Mouse (Mus musculus): ENCODE data around the gene Plvap. TPM values are rescaled to one million over a fixed set of nuclear protein-coding genes. Genes with fewer than 3 reads are reported as not detected.

Gene Plvap
- polyA plus RNA-seq (2015; fragmentation: Nextera tagmentation; extraction: Ambion mirVana), result 246 and 265 TPM in 2 replicates

DNA sequence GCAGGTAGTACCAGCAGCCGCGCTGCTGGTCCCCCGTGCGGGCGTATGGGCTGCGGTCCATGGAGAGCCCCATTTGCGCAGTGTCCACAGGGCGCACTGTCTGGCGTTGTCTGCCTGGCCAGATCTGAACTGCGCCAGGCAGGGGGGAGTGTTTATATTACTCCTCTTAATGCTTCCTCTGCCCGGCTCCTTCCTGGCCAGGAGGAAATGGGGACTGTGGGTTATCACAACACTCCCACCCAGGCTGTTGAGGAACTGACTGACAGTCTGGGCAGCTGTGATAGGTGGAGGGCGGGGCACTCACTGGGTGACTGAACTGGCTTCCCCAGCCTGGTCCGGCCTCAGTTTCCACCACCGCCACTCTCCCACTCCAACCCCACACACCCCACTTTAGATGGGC lies at the start of gene Plvap:
Plvap (minus strand) TSS at position 109 of the 400 bp plus-strand sequence.
- H3K4me1 ChIP-seq (ENCODE audit: insufficient read depth, low read depth, low read length), result no peaks in the 10 kb centered on the region
- peaks cover 14% of the 10 kb centered on the region for H3K27me3 ChIP-seq (replicated peaks; ENCODE audit: insufficient read depth, low read length)
- peak; percentile 73 for DNase-seq (ENCODE audit: low spot score)
- H3K27ac ChIP-seq (ENCODE audit: low read length), result no peak within 1 kb of the TSS
- no peaks in the 10 kb centered on the region for H3K9me3 ChIP-seq (ENCODE audit: low read length)
- no peak; the same call in 1 of the 2 replicates for TF ChIP-seq CTCF (IDR thresholded peaks at IDR 0.05)
- peak; percentile 86 for TF ChIP-seq EP300 (IDR thresholded peaks at IDR 0.05)
- WGBS, result 13% methylated on average over 14 of the region's 14 CpGs
- H3K36me3 ChIP-seq (ENCODE audit: insufficient read depth, low read length), result no peaks in the 10 kb centered on the region
- no peak within 1 kb of the TSS for H3K9ac ChIP-seq (replicated peaks; ENCODE audit: low read depth)
- peak; percentile 88 for ATAC-seq
- H3K4me2 ChIP-seq (replicated peaks; ENCODE audit: low read depth, low read length), result peak within 1 kb of the TSS; percentile 43
- H3K4me3 ChIP-seq (ENCODE audit: low read depth, low read length), result peak within 1 kb of the TSS; percentile 35

DNA sequence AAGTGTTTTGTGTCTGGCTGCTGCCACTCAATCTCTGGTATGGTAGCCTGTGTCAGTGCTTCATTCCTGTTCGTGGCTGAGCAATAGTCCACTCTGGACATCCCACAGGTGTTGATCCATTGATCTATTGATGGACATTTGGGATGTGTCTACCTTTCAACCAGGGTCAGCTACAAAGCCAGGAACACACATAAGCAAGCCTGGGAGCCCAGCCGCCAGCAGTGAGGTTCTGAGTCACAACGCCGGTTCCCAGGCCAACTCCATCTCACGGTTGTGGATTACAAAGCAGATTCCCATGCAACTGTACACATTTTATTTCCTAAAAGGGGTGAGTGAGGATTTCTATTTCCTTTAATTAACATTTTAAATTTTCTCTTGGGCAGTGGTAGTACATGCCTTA lies 49.2 kb upstream of the Plvap start:
- no peak overlapping the region for H3K9ac ChIP-seq (replicated peaks; ENCODE audit: low read depth)
- no peak overlapping the region for H3K4me3 ChIP-seq (ENCODE audit: low read depth, low read length)
- no peak for DNase-seq (ENCODE audit: low spot score)
- ATAC-seq, result no peak
- H3K4me2 ChIP-seq (replicated peaks; ENCODE audit: low read depth, low read length), result no peak overlapping the region
- peaks cover 9% of the 10 kb centered on the region; the same call in 1 of the 2 replicates for H3K4me1 ChIP-seq (ENCODE audit: insufficient read depth, low read depth, low read length)
- H3K27ac ChIP-seq (ENCODE audit: low read length), result no peak overlapping the region
- H3K9me3 ChIP-seq (ENCODE audit: low read length), result no peaks in the 10 kb centered on the region
- H3K27me3 ChIP-seq (replicated peaks; ENCODE audit: insufficient read depth, low read length), result peaks cover 31% of the 10 kb centered on the region
- WGBS, result 86% methylated on average over 5 of the region's 5 CpGs
- no peaks in the 10 kb centered on the region for H3K36me3 ChIP-seq (ENCODE audit: insufficient read depth, low read length)
- TF ChIP-seq CTCF (IDR thresholded peaks at IDR 0.05), result no peak

DNA sequence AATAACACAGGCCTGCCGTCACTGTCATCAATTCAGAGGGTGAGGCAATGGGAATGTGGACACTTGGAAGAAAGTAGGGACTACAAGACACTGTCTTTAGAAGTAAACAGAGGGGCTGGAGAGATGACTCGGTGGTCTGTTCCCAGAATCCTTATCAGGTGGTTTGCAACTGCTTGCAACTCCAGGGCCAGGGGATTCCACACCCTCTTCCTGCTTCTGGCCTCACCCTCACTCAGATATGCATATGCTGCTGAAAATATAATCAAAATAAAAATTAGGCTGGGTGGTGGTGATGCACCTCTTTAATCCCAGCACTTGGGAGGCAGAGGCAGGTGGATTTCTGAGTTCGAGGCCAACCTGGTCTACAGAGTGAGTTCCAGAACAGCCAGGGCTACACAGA lies 48.5 kb upstream of the Plvap start:
- no peak overlapping the region for H3K4me3 ChIP-seq (ENCODE audit: low read depth, low read length)
- no peaks in the 10 kb centered on the region for H3K36me3 ChIP-seq (ENCODE audit: insufficient read depth, low read length)
- no peak overlapping the region for H3K4me2 ChIP-seq (replicated peaks; ENCODE audit: low read depth, low read length)
- DNase-seq (ENCODE audit: low spot score) (no peak), ATAC-seq (no peak)
- H3K9ac ChIP-seq (replicated peaks; ENCODE audit: low read depth), result no peak overlapping the region
- peaks cover 9% of the 10 kb centered on the region; the same call in 1 of the 2 replicates for H3K4me1 ChIP-seq (ENCODE audit: insufficient read depth, low read depth, low read length)
- WGBS, result 69% methylated on average over 3 of the region's 3 CpGs
- no peak for TF ChIP-seq EP300 (IDR thresholded peaks at IDR 0.05)
- no peak for TF ChIP-seq CTCF (IDR thresholded peaks at IDR 0.05)
- H3K27me3 ChIP-seq (replicated peaks; ENCODE audit: insufficient read depth, low read length), result peaks cover 31% of the 10 kb centered on the region
- H3K9me3 ChIP-seq (ENCODE audit: low read length), result no peaks in the 10 kb centered on the region
- no peak overlapping the region for H3K27ac ChIP-seq (ENCODE audit: low read length)

DNA sequence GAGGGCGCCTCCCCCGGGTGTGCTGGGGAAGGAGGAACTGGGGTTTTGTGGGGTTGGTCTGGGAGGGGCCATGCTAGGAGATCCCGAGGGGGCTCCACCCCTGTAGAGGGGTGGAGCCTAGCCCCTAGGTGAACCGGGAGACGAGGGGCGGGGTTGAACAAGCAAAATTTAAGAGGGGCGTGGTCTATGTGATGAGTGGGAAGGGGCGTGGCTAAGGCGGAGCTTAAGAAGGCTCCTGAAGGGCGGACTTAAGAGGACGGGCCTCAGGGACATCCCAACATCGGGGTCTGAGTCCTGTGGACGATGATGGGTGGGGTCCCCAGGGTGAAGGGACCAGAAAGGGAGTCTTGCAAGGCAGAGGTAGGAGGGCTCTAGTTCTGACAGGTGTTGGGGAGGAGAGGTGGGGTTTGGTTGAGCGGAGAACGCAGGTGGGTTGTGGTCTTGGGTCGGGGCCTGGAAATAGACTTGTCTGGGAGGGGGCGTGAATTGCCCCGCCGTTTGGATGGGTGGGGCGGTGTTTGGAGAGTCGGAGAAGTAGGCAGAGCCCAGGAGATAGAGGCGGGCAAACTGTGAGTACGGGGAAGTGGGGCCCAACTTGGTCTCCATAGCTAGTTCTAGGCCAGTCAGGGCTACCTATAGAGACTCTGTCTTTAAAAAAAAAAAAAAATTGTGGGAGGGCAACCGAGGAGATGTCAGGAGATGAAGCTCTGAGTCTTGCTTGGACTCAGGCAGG lies 47.6 kb upstream of the Plvap start:
- Histone ChIP-seq H3K4me1 (ENCODE audit: insufficient read depth, low read depth, low read length) (peaks cover 9% of the 10 kb centered on the region; the same call in 1 of the 2 replicates), H3K27me3 (replicated peaks; ENCODE audit: insufficient read depth, low read length) (peaks cover 31% of the 10 kb centered on the region), H3K4me2 (replicated peaks; ENCODE audit: low read depth, low read length) (peak overlapping the region; percentile 85), H3K9ac (replicated peaks; ENCODE audit: low read depth) (no peak overlapping the region), H3K9me3 (ENCODE audit: low read length) (no peaks in the 10 kb centered on the region), H3K27ac (ENCODE audit: low read length) (no peak overlapping the region), H3K4me3 (ENCODE audit: low read depth, low read length) (peak overlapping the region; percentile 45), H3K36me3 (ENCODE audit: insufficient read depth, low read length) (no peaks in the 10 kb centered on the region)
- WGBS, result under 1% methylated on average over 24 of the region's 24 CpGs
- TF ChIP-seq CTCF (IDR thresholded peaks at IDR 0.05), result peak; percentile 37; the same call in 1 of the 2 replicates
- no peak for TF ChIP-seq EP300 (IDR thresholded peaks at IDR 0.05)
- ATAC-seq, result peak; percentile 71
- peak; percentile 93 for DNase-seq (ENCODE audit: low spot score)

- 5% methylated on average over 70 of the region's 70 CpGs for WGBS
- Histone ChIP-seq H3K4me1 (ENCODE audit: insufficient read depth, low read depth, low read length) (peaks cover 9% of the 10 kb centered on the region; the same call in 1 of the 2 replicates), H3K9me3 (ENCODE audit: low read length) (no peaks in the 10 kb centered on the region), H3K4me3 (ENCODE audit: low read depth, low read length) (peak within 1 kb of the TSS; percentile 45), H3K27me3 (replicated peaks; ENCODE audit: insufficient read depth, low read length) (peaks cover 31% of the 10 kb centered on the region), H3K36me3 (ENCODE audit: insufficient read depth, low read length) (no peaks in the 10 kb centered on the region), H3K27ac (ENCODE audit: low read length) (no peak within 1 kb of the TSS), H3K4me2 (replicated peaks; ENCODE audit: low read depth, low read length) (peak within 1 kb of the TSS; percentile 85), H3K9ac (replicated peaks; ENCODE audit: low read depth) (peak within 1 kb of the TSS; percentile 34)
- DNase-seq (ENCODE audit: low spot score) (no peak), ATAC-seq (peak; percentile 10; the same call in 1 of the 2 replicates)
- no peak; the same call in 1 of the 2 replicates for TF ChIP-seq CTCF (IDR thresholded peaks at IDR 0.05)
Measured at GRCm38 (mm10) chr8:71558071-71558957, 46.8 kb upstream of the Plvap start, which contains the start of gene Tmem221. TSS of gene Tmem221 (minus strand) at chr8:71558871.

DNA sequence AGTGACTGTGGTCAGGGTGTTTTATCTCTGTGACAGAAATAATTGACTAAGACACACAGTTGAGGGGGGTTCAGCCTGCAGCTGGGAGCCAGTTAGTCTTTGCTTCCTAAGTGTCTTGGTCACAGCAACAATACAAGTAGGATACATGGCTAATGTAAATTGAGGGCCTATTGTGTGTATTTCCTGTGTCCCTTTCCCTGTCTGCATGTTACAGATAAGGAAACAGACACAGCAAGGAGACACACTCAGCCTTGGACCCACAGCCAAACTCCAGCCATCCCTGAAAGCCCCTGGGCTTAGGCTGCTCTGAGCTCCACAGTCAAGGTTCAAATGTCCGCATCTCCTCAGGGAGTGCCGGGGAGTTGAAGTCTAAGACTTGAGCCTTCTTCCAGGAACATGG lies 43.1 kb upstream of the Plvap start:
- 84% methylated on average over 2 of the region's 2 CpGs for WGBS
- Histone ChIP-seq H3K9me3 (ENCODE audit: low read length) (no peaks in the 10 kb centered on the region), H3K4me1 (ENCODE audit: insufficient read depth, low read depth, low read length) (peaks cover 6% of the 10 kb centered on the region; the same call in 1 of the 2 replicates), H3K9ac (replicated peaks; ENCODE audit: low read depth) (no peak overlapping the region), H3K27me3 (replicated peaks; ENCODE audit: insufficient read depth, low read length) (peaks cover 18% of the 10 kb centered on the region; the same call in 1 of the 2 replicates), H3K27ac (ENCODE audit: low read length) (peak overlapping the region; percentile 51), H3K36me3 (ENCODE audit: insufficient read depth, low read length) (no peaks in the 10 kb centered on the region), H3K4me3 (ENCODE audit: low read depth, low read length) (no peak overlapping the region), H3K4me2 (replicated peaks; ENCODE audit: low read depth, low read length) (no peak overlapping the region)
- DNase-seq (ENCODE audit: low spot score) (peak; percentile 41), ATAC-seq (peak; percentile 42)
- TF ChIP-seq EP300 (IDR thresholded peaks at IDR 0.05) (peak; percentile 84), CTCF (IDR thresholded peaks at IDR 0.05) (no peak)

Data from lung, postnatal 0 days (tissue).